Mouse (Mus musculus) MN1 (cell line): Measurements from ENCODE around the gene Folr1.
A peak's percentile ranks its signal among the peaks of the same experiment; 100 is the strongest.

Source experiments
- DNase-seq: peaks from one replicate; pipeline ENCODE4 v3.0.0-alpha.2; 2016; ENCODE audit warnings: low spot score

Folr1 gene

GRCm38 (mm10) chr7:101870629-101871028 is at the start of gene Folr1:
Gene Folr1, minus strand, starts transcription at chr7:101870788.
- DNase-seq: no peak

GRCm38 (mm10) chr7:101918071-101918470 is 47.5 kb upstream of the Folr1 start:
- DNase-seq: peak; percentile 76

GRCm38 (mm10) chr7:101911982-101912381 is 41.4 kb upstream of the Folr1 start:
- DNase-seq: no peak

- no peak for DNase-seq
These were observed 39.5 kb upstream of the Folr1 start for GRCm38 (mm10) chr7:101910138-101910537.

GRCm38 (mm10) chr7:101908367-101908766 is 37.8 kb upstream of the Folr1 start:
- no peak for DNase-seq

- no peak for DNase-seq
These were observed 36.1 kb upstream of the Folr1 start for GRCm38 (mm10) chr7:101906696-101907095.

GRCm38 (mm10) chr7:101906287-101906681 is 35.7 kb upstream of the Folr1 start, which contains the start of gene Tomt:
Gene Tomt, minus strand, starts transcription at chr7:101906359.
- DNase-seq: no peak

- DNase-seq: peak; percentile 99
These were observed 35.1 kb upstream of the Folr1 start, which contains the start of gene Lamtor1 for GRCm38 (mm10) chr7:101905561-101906286. Gene Lamtor1, plus strand, starts transcription at chr7:101905904.

GRCm38 (mm10) chr7:101902846-101903245 is 32.3 kb upstream of the Folr1 start:
- no peak for DNase-seq

- DNase-seq: no peak
These were observed 31.4 kb upstream of the Folr1 start for GRCm38 (mm10) chr7:101901969-101902368.

- no peak for DNase-seq
These were observed 29.9 kb upstream of the Folr1 start for GRCm38 (mm10) chr7:101900331-101901097.

- DNase-seq: peak; percentile 98
These were observed 25.8 kb upstream of the Folr1 start for GRCm38 (mm10) chr7:101896104-101897066.

GRCm38 (mm10) chr7:101895695-101896094 is 25.1 kb upstream of the Folr1 start:
- DNase-seq: no peak

- no peak for DNase-seq
These were observed 17.9 kb upstream of the Folr1 start for GRCm38 (mm10) chr7:101888460-101888859.

GRCm38 (mm10) chr7:101886274-101886673 is 15.7 kb upstream of the Folr1 start:
- DNase-seq: no peak

- no peak for DNase-seq
These were observed 13.6 kb upstream of the Folr1 start for GRCm38 (mm10) chr7:101884160-101884559.

GRCm38 (mm10) chr7:101882413-101883154 is 12.0 kb upstream of the Folr1 start:
- DNase-seq: no peak

- DNase-seq: no peak
These were observed 10.3 kb upstream of the Folr1 start for GRCm38 (mm10) chr7:101880855-101881254.

GRCm38 (mm10) chr7:101875978-101876377 is 5.4 kb upstream of the Folr1 start:
- no peak for DNase-seq

- DNase-seq: no peak
These were observed 708 bp upstream of the Folr1 start for GRCm38 (mm10) chr7:101871296-101871695.

- peak; percentile 21 for DNase-seq
These were observed 1.5 kb downstream of the Folr1 start for GRCm38 (mm10) chr7:101869163-101869500.
